Mouse (Mus musculus): ENCODE measurements around the gene Rnf222. TPM values are rescaled to one million over a fixed set of nuclear protein-coding genes. Genes with fewer than 3 reads are reported as not detected.

The Rnf222 gene
- total RNA-seq (2014; rRNA removed) = under 0.01 and 0.07 TPM in 2 replicates
- polyA plus RNA-seq (2012; rRNA removed) = 0.11 TPM in 1 of 2 replicates, not detected in the other

- Histone ChIP-seq H3K27ac (replicated peaks; ENCODE audit: insufficient read depth, low read depth, low read length) (no peak within 1 kb of the TSS), H3K4me3 (ENCODE audit: insufficient read depth, low read depth, low read length) (no peak within 1 kb of the TSS), H3K27me3 (ENCODE audit: control insufficient read depth, insufficient read depth, low read length) (no peaks in the 10 kb centered on the region), H3K36me3 (ENCODE audit: control insufficient read depth, insufficient read depth, low read length) (no peaks in the 10 kb centered on the region), H3K79me2 (ENCODE audit: control insufficient read depth, insufficient read depth, low read length) (no peaks in the 10 kb centered on the region), H3K4me1 (ENCODE audit: control insufficient read depth, insufficient read depth, low read length) (no peaks in the 10 kb centered on the region), H3K9ac (ENCODE audit: low read depth, low read length) (no peak within 1 kb of the TSS)
- no peak for TF ChIP-seq POLR2A (IDR thresholded peaks at IDR 0.05; ENCODE audit: extremely low read depth, insufficient read depth, low read length)
- TF ChIP-seq CTCF (IDR thresholded peaks at IDR 0.05; ENCODE audit: low read depth, low read length) = no peak
- no peak for DNase-seq (ENCODE audit: extremely low read depth, low read depth, low spot score)
- WGBS = 30% methylated on average over 6 of the region's 6 CpGs
Observed at GRCm38 (mm10) chr11:68888253-68888652, at the start of gene Rnf222. Gene Rnf222 (plus strand): TSS chr11:68888553.

DNA sequence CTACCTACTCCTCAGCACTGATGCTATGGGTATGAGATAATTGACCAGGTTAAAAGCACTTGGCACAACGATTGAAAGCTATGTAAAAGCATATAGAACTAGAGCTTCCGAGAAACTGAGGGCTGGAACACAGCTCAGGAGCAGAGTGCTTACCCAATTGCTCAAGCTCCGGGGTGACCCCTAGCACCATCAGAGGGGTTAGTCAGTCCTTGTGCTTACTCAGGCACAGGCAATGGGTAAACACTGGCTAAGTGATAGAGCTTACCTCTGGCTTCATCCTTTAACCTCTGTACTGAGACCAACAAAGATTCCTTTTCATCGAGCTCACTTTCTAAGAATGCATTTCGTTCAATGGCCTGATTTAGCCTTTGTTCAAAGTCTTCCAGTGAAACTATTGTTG is 48.7 kb upstream of the Rnf222 start:
- Histone ChIP-seq H3K27me3 (ENCODE audit: control insufficient read depth, insufficient read depth, low read length) (no peaks in the 10 kb centered on the region), H3K4me1 (ENCODE audit: control insufficient read depth, insufficient read depth, low read length) (peaks cover 7% of the 10 kb centered on the region), H3K9ac (ENCODE audit: low read depth, low read length) (no peak overlapping the region), H3K27ac (replicated peaks; ENCODE audit: insufficient read depth, low read depth, low read length) (no peak overlapping the region), H3K36me3 (ENCODE audit: control insufficient read depth, insufficient read depth, low read length) (peaks cover 58% of the 10 kb centered on the region), H3K4me3 (ENCODE audit: insufficient read depth, low read depth, low read length) (no peak overlapping the region), H3K79me2 (ENCODE audit: control insufficient read depth, insufficient read depth, low read length) (peaks cover 5% of the 10 kb centered on the region; the same call in 1 of the 2 replicates)
- DNase-seq (ENCODE audit: extremely low read depth, low read depth, low spot score) = peak; percentile 76
- 19% methylated on average over 5 of the region's 5 CpGs for WGBS
- no peak for TF ChIP-seq CTCF (IDR thresholded peaks at IDR 0.05; ENCODE audit: low read depth, low read length)

GRCm38 (mm10) chr11:68850862-68851261 is 37.5 kb upstream of the Rnf222 start:
- H3K36me3 ChIP-seq (ENCODE audit: control insufficient read depth, insufficient read depth, low read length) = no peaks in the 10 kb centered on the region; the same call in 1 of the 2 replicates

GRCm38 (mm10) chr11:68851644-68852485 is 36.5 kb upstream of the Rnf222 start:
- under 1% methylated on average over 13 of the region's 13 CpGs for WGBS
- TF ChIP-seq POLR2A (IDR thresholded peaks at IDR 0.05; ENCODE audit: extremely low read depth, insufficient read depth, low read length) (no peak), CTCF (IDR thresholded peaks at IDR 0.05; ENCODE audit: low read depth, low read length) (no peak)
- H3K27ac ChIP-seq (replicated peaks; ENCODE audit: insufficient read depth, low read depth, low read length) = peak overlapping the region; percentile 93
- DNase-seq (ENCODE audit: extremely low read depth, low read depth, low spot score) = peak; percentile 70
- H3K36me3 ChIP-seq (ENCODE audit: control insufficient read depth, insufficient read depth, low read length) = no peaks in the 10 kb centered on the region; the same call in 1 of the 2 replicates
- H3K4me1 ChIP-seq (ENCODE audit: control insufficient read depth, insufficient read depth, low read length) = peaks cover 33% of the 10 kb centered on the region
- H3K9ac ChIP-seq (ENCODE audit: low read depth, low read length) = peak overlapping the region; percentile 93
- H3K79me2 ChIP-seq (ENCODE audit: control insufficient read depth, insufficient read depth, low read length) = peaks cover 24% of the 10 kb centered on the region
- H3K27me3 ChIP-seq (ENCODE audit: control insufficient read depth, insufficient read depth, low read length) = no peaks in the 10 kb centered on the region
- H3K4me3 ChIP-seq (ENCODE audit: insufficient read depth, low read depth, low read length) = peak overlapping the region; percentile 75

More at GRCm38 (mm10) chr11:68850862-68851261, 37.5 kb upstream of the Rnf222 start:
- H3K4me3 ChIP-seq (ENCODE audit: insufficient read depth, low read depth, low read length) = peak overlapping the region; percentile 38; the same call in 1 of the 2 replicates
- H3K27me3 ChIP-seq (ENCODE audit: control insufficient read depth, insufficient read depth, low read length) = no peaks in the 10 kb centered on the region
- peaks cover 41% of the 10 kb centered on the region for H3K4me1 ChIP-seq (ENCODE audit: control insufficient read depth, insufficient read depth, low read length)
- WGBS = 27% methylated on average over 7 of the region's 7 CpGs
- H3K9ac ChIP-seq (ENCODE audit: low read depth, low read length) = peak overlapping the region; percentile 44
- H3K27ac ChIP-seq (replicated peaks; ENCODE audit: insufficient read depth, low read depth, low read length) = 0 out of 2 replicates have a peak overlapping the region, but pooled peaks have one; percentile 25
- peak; percentile 84 for DNase-seq (ENCODE audit: extremely low read depth, low read depth, low spot score)
- H3K79me2 ChIP-seq (ENCODE audit: control insufficient read depth, insufficient read depth, low read length) = peaks cover 32% of the 10 kb centered on the region
- TF ChIP-seq POLR2A (IDR thresholded peaks at IDR 0.05; ENCODE audit: extremely low read depth, insufficient read depth, low read length) (no peak), CTCF (IDR thresholded peaks at IDR 0.05; ENCODE audit: low read depth, low read length) (no peak)

DNA sequence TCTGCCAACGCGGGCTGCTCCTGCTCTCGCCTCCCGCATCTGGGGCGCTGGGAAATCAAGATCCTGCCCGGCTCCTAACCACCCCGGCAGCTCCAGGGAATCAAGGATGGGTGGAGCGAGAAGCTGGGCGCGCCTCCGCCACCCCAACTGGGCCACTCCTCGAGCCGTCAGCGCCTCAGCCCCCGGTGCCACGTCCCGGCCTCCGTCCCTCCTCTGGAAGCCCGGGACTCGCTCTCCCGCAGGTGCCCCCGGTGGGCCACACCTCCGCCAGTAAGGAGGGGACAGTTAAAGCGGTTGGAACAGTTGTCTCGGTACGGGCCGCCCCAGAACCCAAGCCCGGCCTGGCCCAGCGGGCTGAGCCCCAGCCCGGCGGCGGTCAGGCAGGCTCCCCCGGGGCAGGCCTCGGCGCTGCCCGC is 35.9 kb upstream of the Rnf222 start:
- peak; percentile 62 for DNase-seq (ENCODE audit: extremely low read depth, low read depth, low spot score)
- peak overlapping the region; percentile 75 for H3K4me3 ChIP-seq (ENCODE audit: insufficient read depth, low read depth, low read length)
- under 1% methylated on average over 36 of the region's 36 CpGs for WGBS
- H3K79me2 ChIP-seq (ENCODE audit: control insufficient read depth, insufficient read depth, low read length) = peaks cover 22% of the 10 kb centered on the region
- H3K27me3 ChIP-seq (ENCODE audit: control insufficient read depth, insufficient read depth, low read length) = no peaks in the 10 kb centered on the region
- no peaks in the 10 kb centered on the region; the same call in 1 of the 2 replicates for H3K36me3 ChIP-seq (ENCODE audit: control insufficient read depth, insufficient read depth, low read length)
- H3K9ac ChIP-seq (ENCODE audit: low read depth, low read length) = peak overlapping the region; percentile 93
- TF ChIP-seq CTCF (IDR thresholded peaks at IDR 0.05; ENCODE audit: low read depth, low read length) (no peak), POLR2A (IDR thresholded peaks at IDR 0.05; ENCODE audit: extremely low read depth, insufficient read depth, low read length) (no peak; the same call in 1 of the 2 replicates)
- H3K4me1 ChIP-seq (ENCODE audit: control insufficient read depth, insufficient read depth, low read length) = peaks cover 32% of the 10 kb centered on the region
- peak overlapping the region; percentile 93 for H3K27ac ChIP-seq (replicated peaks; ENCODE audit: insufficient read depth, low read depth, low read length)

Measured in liver, adult 2 months (tissue).